Mouse (Mus musculus): Measurements from ENCODE around the gene Pex12. TPM values are rescaled to one million over a fixed set of nuclear protein-coding genes. Genes with fewer than 3 reads are reported as not detected.
"Not testable (repeated sequence)": the region's sequence is repeated elsewhere in the genome, so short reads cannot be mapped to it uniquely, and the experiment has no call there.

Gene Pex12
- 8.6 and 9.3 TPM in 2 replicates for polyA plus RNA-seq (2015; fragmentation: Nextera tagmentation; extraction: Ambion mirVana)

DNA sequence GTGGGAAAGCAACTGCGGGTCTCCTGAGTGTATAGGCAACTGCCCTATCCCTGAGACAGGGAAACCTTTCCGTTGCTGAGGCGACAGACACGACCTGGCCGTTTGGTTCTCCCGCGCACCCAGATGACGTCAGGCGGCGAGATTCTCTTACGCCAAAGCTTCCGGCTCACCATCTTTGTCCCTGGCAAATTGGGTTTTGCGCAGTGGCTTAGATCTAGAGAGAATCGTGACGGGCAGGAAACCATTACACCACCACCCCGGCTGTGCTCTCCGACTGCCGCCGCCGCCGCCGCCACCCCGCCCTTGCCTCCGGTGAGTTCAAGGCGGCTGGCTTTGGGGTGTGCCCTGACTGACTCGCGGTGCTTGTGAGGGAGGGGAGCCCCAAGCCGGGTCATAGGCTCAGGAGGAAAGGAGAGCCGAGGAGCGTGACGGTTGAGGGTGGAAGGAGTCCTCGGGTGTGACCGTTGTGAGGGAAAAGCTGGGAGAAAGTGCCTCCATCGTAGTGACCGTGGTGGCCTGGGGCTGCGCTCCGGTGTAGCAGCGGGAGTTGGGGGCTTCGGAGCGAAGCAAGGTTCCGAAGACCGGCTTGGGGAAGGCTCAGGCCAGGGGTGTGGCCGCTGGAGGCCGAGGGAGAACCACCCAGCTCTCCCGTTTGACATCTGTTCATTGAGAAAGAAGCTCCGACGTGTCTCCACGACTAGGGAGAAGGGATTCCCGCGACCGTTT lies at the start of gene Pex12:
Gene Pex12 (minus strand): TSS at position 61 of the 726 bp plus-strand sequence.
- Histone ChIP-seq H3K27ac (ENCODE audit: low read depth, low read length) (peak within 1 kb of the TSS; percentile 96), H3K4me2 (replicated peaks; ENCODE audit: low read depth) (peak within 1 kb of the TSS; percentile 63), H3K4me3 (ENCODE audit: low read depth, low read length) (peak within 1 kb of the TSS; percentile 74), H3K36me3 (ENCODE audit: control insufficient read depth, insufficient read depth) (no peaks in the 10 kb centered on the region), H3K9ac (ENCODE audit: low read depth, low read length) (peak within 1 kb of the TSS; percentile 82), H3K27me3 (replicated peaks; ENCODE audit: control insufficient read depth, insufficient read depth, low read length) (no peaks in the 10 kb centered on the region), H3K9me3 (ENCODE audit: control insufficient read depth) (no peaks in the 10 kb centered on the region), H3K4me1 (replicated peaks; ENCODE audit: control insufficient read depth, insufficient read depth, low read length) (peaks cover 2% of the 10 kb centered on the region; the same call in 1 of the 2 replicates)
- under 1% methylated on average over 51 of the region's 51 CpGs for WGBS
- ATAC-seq = peak; percentile 68
- TF ChIP-seq CTCF (IDR thresholded peaks at IDR 0.05; ENCODE audit: low read depth) = no peak

DNA sequence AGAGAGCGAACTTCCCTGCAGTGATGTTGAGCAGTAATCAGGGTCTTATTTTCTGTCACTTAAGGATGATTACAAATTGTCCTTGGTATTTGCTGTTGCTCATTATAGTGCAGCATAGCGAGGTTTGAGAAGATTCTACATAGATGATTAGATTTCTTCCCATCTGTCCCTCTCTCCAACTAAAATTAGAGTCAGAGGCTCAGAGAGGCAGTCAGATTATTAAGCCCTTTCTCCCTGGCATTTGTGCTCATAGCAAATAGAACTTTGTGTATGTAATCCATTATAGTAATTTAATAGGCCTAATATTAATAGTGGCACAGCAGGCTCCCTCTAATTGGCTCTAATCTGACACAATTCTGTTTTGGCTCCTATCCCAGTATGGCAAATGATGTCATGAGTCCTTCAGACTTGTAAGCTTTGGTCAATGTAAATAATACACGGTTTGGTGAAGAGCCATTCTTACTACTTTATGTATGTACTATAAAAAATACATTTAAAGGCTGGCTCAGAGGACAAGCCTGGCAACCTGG lies 39.4 kb upstream of the Pex12 start:
- peaks cover 73% of the 10 kb centered on the region for H3K36me3 ChIP-seq (ENCODE audit: control insufficient read depth, insufficient read depth)
- no peaks in the 10 kb centered on the region for H3K9me3 ChIP-seq (ENCODE audit: control insufficient read depth)
- no peaks in the 10 kb centered on the region for H3K27me3 ChIP-seq (replicated peaks; ENCODE audit: control insufficient read depth, insufficient read depth, low read length)
- no peak overlapping the region for H3K9ac ChIP-seq (ENCODE audit: low read depth, low read length)
- no peak for ATAC-seq
- no peak overlapping the region; the same call in 1 of the 2 replicates for H3K27ac ChIP-seq (ENCODE audit: low read depth, low read length)
- no peak for TF ChIP-seq CTCF (IDR thresholded peaks at IDR 0.05; ENCODE audit: low read depth)
- 83% methylated on average over 3 of the region's 3 CpGs for WGBS
- no peaks in the 10 kb centered on the region for H3K4me1 ChIP-seq (replicated peaks; ENCODE audit: control insufficient read depth, insufficient read depth, low read length)
- no peak overlapping the region for H3K4me3 ChIP-seq (ENCODE audit: low read depth, low read length)
- H3K4me2 ChIP-seq (replicated peaks; ENCODE audit: low read depth) = no peak overlapping the region

DNA sequence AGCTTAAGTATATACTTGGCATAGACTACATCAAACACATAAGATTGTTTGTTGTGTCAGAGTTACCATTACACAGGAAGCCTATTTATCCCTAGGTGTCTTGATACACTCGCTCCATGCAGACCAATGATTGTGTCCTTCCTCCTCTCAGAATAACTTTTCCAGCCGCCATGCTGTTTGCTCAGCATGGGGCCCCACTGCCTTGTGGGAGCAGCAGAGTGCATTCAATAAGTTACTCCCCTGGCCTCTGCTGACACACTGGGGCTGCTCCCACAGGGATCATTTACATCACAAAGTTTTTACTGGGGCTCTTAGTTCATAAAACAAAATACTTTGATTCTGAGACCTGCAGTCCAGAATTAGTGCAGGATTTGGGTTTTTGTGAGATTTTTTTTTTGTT lies 37.3 kb upstream of the Pex12 start:
- Histone ChIP-seq H3K9me3 (ENCODE audit: control insufficient read depth) (no peaks in the 10 kb centered on the region), H3K27ac (ENCODE audit: low read depth, low read length) (no peak overlapping the region), H3K4me1 (replicated peaks; ENCODE audit: control insufficient read depth, insufficient read depth, low read length) (no peaks in the 10 kb centered on the region), H3K36me3 (ENCODE audit: control insufficient read depth, insufficient read depth) (peaks cover 76% of the 10 kb centered on the region), H3K27me3 (replicated peaks; ENCODE audit: control insufficient read depth, insufficient read depth, low read length) (no peaks in the 10 kb centered on the region), H3K9ac (ENCODE audit: low read depth, low read length) (no peak overlapping the region), H3K4me3 (ENCODE audit: low read depth, low read length) (no peak overlapping the region), H3K4me2 (replicated peaks; ENCODE audit: low read depth) (no peak overlapping the region)
- TF ChIP-seq CTCF (IDR thresholded peaks at IDR 0.05; ENCODE audit: low read depth) = no peak
- no peak for ATAC-seq
- 78% methylated on average over 2 of the region's 2 CpGs for WGBS

DNA sequence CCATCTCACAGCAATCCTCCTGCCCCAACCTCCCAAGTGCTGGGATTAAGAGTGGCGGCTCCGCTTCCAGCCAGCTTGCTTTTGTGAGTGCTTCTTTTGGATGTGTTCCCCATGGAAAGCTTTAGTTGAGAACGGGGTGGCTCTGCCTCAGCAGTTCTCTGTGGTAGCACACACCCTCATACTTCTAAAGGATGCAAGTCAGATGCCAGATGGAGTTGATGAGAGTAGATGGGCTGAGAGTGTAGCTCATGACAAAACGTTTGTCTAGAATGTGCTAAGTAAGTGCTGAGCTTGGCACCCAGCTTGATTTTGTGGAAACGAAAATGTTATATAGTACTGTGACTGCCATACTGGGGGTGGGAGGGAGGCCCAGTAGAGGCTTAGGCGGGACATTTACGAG lies 33.4 kb upstream of the Pex12 start:
- Histone ChIP-seq H3K27me3 (replicated peaks; ENCODE audit: control insufficient read depth, insufficient read depth, low read length) (no peaks in the 10 kb centered on the region), H3K4me3 (ENCODE audit: low read depth, low read length) (no peak overlapping the region), H3K9ac (ENCODE audit: low read depth, low read length) (no peak overlapping the region), H3K4me1 (replicated peaks; ENCODE audit: control insufficient read depth, insufficient read depth, low read length) (no peaks in the 10 kb centered on the region), H3K9me3 (ENCODE audit: control insufficient read depth) (no peaks in the 10 kb centered on the region), H3K27ac (ENCODE audit: low read depth, low read length) (no peak overlapping the region), H3K4me2 (replicated peaks; ENCODE audit: low read depth) (no peak overlapping the region), H3K36me3 (ENCODE audit: control insufficient read depth, insufficient read depth) (peaks cover 68% of the 10 kb centered on the region)
- ATAC-seq = no peak
- WGBS = 92% methylated on average over 7 of the region's 7 CpGs
- TF ChIP-seq CTCF (IDR thresholded peaks at IDR 0.05; ENCODE audit: low read depth) = no peak

DNA sequence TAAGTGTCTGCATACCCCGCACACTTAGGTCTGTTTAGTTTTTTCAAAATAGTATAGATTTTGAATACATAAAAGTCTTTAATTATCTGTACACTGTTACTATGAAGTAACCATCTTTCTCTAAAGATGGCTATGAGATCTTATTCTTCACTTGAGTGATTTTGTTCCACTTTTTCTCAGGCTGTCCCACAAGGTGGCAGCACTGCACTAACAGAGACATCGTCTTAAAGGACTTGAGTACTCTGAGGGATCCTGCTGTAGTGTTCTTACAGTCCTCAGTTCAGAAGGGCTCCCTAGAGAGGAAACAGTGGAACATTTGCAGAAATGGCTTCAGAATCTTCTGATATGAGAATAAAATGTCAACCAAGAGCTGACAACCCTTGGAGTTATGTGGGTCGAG lies 25.0 kb upstream of the Pex12 start:
- H3K27ac ChIP-seq (ENCODE audit: low read depth, low read length) = no peak overlapping the region
- peak; percentile 77 for TF ChIP-seq CTCF (IDR thresholded peaks at IDR 0.05; ENCODE audit: low read depth)
- no peak overlapping the region for H3K4me3 ChIP-seq (ENCODE audit: low read depth, low read length)
- H3K27me3 ChIP-seq (replicated peaks; ENCODE audit: control insufficient read depth, insufficient read depth, low read length) = no peaks in the 10 kb centered on the region
- H3K4me2 ChIP-seq (replicated peaks; ENCODE audit: low read depth) = no peak overlapping the region
- no peak overlapping the region for H3K9ac ChIP-seq (ENCODE audit: low read depth, low read length)
- no peaks in the 10 kb centered on the region for H3K9me3 ChIP-seq (ENCODE audit: control insufficient read depth)
- no peaks in the 10 kb centered on the region for H3K4me1 ChIP-seq (replicated peaks; ENCODE audit: control insufficient read depth, insufficient read depth, low read length)
- 62% methylated on average over 3 of the region's 3 CpGs for WGBS
- peaks cover 54% of the 10 kb centered on the region for H3K36me3 ChIP-seq (ENCODE audit: control insufficient read depth, insufficient read depth)
- ATAC-seq = no peak

DNA sequence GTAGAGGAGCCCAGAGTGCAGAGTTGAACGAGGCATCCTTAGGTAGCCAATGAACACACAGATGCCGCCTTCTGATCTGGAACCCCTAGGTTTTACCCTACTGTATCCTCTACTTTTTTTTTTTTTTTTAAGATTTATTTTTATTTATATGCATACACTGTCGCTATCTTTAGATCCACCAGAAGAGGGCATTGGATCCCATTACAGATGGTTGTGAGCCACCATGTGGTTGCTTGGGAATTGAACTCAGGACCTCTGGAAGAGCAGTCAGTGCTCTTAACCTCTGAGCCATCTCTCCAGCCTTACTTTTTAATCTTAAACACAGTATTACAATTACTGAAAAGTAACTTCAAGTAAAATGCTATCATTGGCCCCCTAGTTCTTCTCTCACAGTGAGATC lies 24.3 kb upstream of the Pex12 start:
- 90% methylated on average over 3 of the region's 3 CpGs for WGBS
- ATAC-seq; H3K27me3 ChIP-seq (replicated peaks; ENCODE audit: control insufficient read depth, insufficient read depth, low read length); H3K4me3 ChIP-seq (ENCODE audit: low read depth, low read length); H3K9me3 ChIP-seq (ENCODE audit: control insufficient read depth); H3K4me2 ChIP-seq (replicated peaks; ENCODE audit: low read depth); H3K9ac ChIP-seq (ENCODE audit: low read depth, low read length); H3K27ac ChIP-seq (ENCODE audit: low read depth, low read length); H3K4me1 ChIP-seq (replicated peaks; ENCODE audit: control insufficient read depth, insufficient read depth, low read length): not testable (repeated sequence)
- peaks cover 61% of the 10 kb centered on the region for H3K36me3 ChIP-seq (ENCODE audit: control insufficient read depth, insufficient read depth)
- peak; percentile 23 for TF ChIP-seq CTCF (IDR thresholded peaks at IDR 0.05; ENCODE audit: low read depth)
